Mouse (Mus musculus) C3H10T1/2 (cell line): ENCODE data around the gene Ckmt1. TPM values are rescaled to one million over a fixed set of nuclear protein-coding genes. Genes with fewer than 3 reads are reported as not detected.

ENCODE experiments used
- polyA plus RNA-seq, 2 experiments: library from polyadenylated mRNA; unstranded; fragments of >200 nt; fragmentation: generic; extraction: Trizol; gene quantifications; one replicate each; pipeline ENCODE4 v1.2.1; 2012; ENCODE audit warnings: missing spikeins in 2 of 2

Gene Ckmt1
- polyA plus RNA-seq: under 1 TPM; 0.33 to 0.79 TPM

DNA sequence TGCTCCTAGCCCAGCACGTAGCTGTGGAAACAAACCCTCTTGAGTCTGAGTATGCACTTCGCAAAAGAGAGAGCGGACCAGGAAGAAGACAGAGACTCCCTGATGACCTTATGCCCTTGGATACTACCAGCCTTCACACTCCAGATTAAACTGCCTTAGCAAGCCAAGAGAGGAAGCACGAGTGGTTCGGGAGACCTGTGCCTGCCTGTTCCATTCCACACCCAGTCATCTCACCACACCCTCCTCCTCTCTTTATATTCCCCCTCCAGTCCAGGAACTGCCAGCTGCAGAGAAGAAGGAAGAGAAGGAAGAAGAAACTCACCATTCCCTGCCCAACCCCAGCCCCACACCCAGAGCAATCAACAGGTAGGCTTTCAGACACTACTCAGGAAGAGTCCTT lies at the start of gene Ckmt1:
Gene Ckmt1 (plus strand): TSS at position 221 of the 400 bp plus-strand sequence.

GRCm38 (mm10) chr2:121354820-121355592 lies 2.5 kb upstream of the Ckmt1 start, which contains the start of gene Ppip5k1:
TSS of gene Ppip5k1 (minus strand) at chr2:121355396.

DNA sequence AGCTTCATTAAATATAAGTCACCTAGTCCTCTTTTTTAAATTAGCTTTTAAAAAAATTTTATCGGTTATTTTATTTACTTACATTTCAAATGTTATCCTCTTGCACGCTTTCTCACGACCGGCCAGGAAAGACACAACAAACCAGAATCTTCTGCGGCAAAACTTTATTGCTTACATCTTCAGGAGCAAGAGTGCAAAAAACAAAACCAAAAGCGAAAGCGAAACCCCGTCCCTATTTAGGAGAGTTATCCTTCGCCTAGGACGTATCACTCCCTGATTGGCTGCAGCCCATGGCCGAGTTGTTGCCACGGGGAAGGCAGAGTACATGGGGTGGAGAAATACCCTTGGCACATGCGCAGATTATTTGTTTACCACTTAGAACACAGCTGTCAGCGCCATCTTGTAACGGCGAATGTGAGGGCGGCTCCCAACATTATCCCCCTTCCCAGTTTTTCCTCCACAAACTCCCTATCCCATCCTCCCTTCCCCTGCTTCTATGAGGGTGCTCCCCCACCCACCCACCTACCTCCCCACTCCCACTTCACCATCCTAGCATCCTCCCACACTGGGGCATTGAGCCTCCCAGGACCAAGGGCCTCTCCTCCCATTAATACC lies 29.6 kb downstream of the Ckmt1 start, which contains the start of gene Strc:
Gene Strc (minus strand): TSS at position 208 of the 615 bp plus-strand sequence.

Other genes starting within 250 kb of the Ckmt1 start
- gene Tgm7, start 247.9 kb upstream of the Ckmt1 start, polyA plus RNA-seq: not detected
- gene Adal, start 217.3 kb upstream of the Ckmt1 start, polyA plus RNA-seq: 1 to 10 TPM in 1 of 2 experiments, under 1 TPM in 1; 0.12 to 1.8 TPM
- gene Lcmt2, start 217.1 kb upstream of the Ckmt1 start, polyA plus RNA-seq: 1 to 10 TPM; 1.3 to 2.5 TPM
- gene Tubgcp4, start 187.1 kb upstream of the Ckmt1 start, polyA plus RNA-seq: 10 to 100 TPM in 1 of 2 experiments, 1 to 10 TPM in 1; 3.5 to 12.2 TPM
- gene Zscan29, start 186.6 kb upstream of the Ckmt1 start, polyA plus RNA-seq: 1 to 10 TPM in 1 of 2 experiments, under 1 TPM in 1; 0.96 to 3.4 TPM
- 10 to 100 TPM in 1 of 2 experiments, 1 to 10 TPM in 1; 1.9 to 16.1 TPM for gene Trp53bp1, start 86.3 kb upstream of the Ckmt1 start, polyA plus RNA-seq
- 10 to 100 TPM in 1 of 2 experiments, 1 to 10 TPM in 1; 9.6 to 20.3 TPM for gene Map1a, start 68.1 kb upstream of the Ckmt1 start, polyA plus RNA-seq
- gene Ppip5k1, start 2.3 kb upstream of the Ckmt1 start, polyA plus RNA-seq: 1 to 10 TPM; 1.7 to 5.2 TPM
- gene Strc, start 29.5 kb downstream of the Ckmt1 start, polyA plus RNA-seq: not detected
- 100 to 1,000 TPM in 1 of 2 experiments, 10 to 100 TPM in 1; 29.7 to 200 TPM for gene Pdia3, start 56.1 kb downstream of the Ckmt1 start, polyA plus RNA-seq
- 1 to 10 TPM in 1 of 2 experiments, under 1 TPM in 1; 0.56 to 2.3 TPM for gene Catsper2, start 56.1 kb downstream of the Ckmt1 start, polyA plus RNA-seq
- gene Ell3, start 86.6 kb downstream of the Ckmt1 start, polyA plus RNA-seq: under 1 TPM in 1 of 2 experiments, not detected in 1; 0.14 TPM
- gene Serf2, start 91.5 kb downstream of the Ckmt1 start, polyA plus RNA-seq: 1,000 to 10,000 TPM in 1 of 2 experiments, 100 to 1,000 TPM in 1; 627 to 1,090 TPM
- gene Hypk, start 95.6 kb downstream of the Ckmt1 start, polyA plus RNA-seq: 10 to 100 TPM; 12.1 to 14.8 TPM
- under 1 TPM in 1 of 2 experiments, not detected in 1; 0.55 TPM for gene Serinc4, start 99.1 kb downstream of the Ckmt1 start, polyA plus RNA-seq
- 10 to 100 TPM in 1 of 2 experiments, 1 to 10 TPM in 1; 1.0 to 11.0 TPM for gene Mfap1b, start 116.4 kb downstream of the Ckmt1 start, polyA plus RNA-seq
- gene Mfap1a, start 149.0 kb downstream of the Ckmt1 start, polyA plus RNA-seq: 1 to 10 TPM in 1 of 2 experiments, under 1 TPM in 1; 0.75 to 9.4 TPM
- gene Wdr76, start 149.0 kb downstream of the Ckmt1 start, polyA plus RNA-seq: 1 to 10 TPM in 1 of 2 experiments, under 1 TPM in 1; 0.37 to 1.7 TPM